ENCODE assay signal across 29 mouse cellular contexts in genomic region chr11:70469764-70470163, GRCm38 (mm10). TPM values are rescaled to one million over a fixed set of nuclear protein-coding genes. Genes with fewer than 3 reads are reported as not detected.
DNase-seq lines count a peak whose midpoint lies in the region; TF ChIP-seq lines count a peak whose summit lies in the region.
"Had no signal": no experiment of that assay in that cellular context is flagged by ENCODE, and none has a peak within 500 bp of the region (broad histone marks: within the 10 kb centered on the region; RNA-seq: fewer than 3 reads in every experiment).

No protein-coding gene starts in this region.

- no peak overlapping the region for H3K9ac ChIP-seq in heart, adult 2 months (ENCODE audit: low read depth, low read length)
- H3K9ac ChIP-seq in liver, adult 2 months (ENCODE audit: low read depth, low read length), result no peak overlapping the region
- H3K9ac ChIP-seq: embryonic facial prominence, embryonic 12.5 days; forebrain, embryonic 13.5 days; forebrain, embryonic 15.5 days; forebrain, postnatal 0 days had no signal

- TF ChIP-seq EP300 in heart, adult 2 months (IDR thresholded peaks at IDR 0.05; ENCODE audit: insufficient read depth, low read depth, low read length), result no peak

- no peak for TF ChIP-seq CTCF in heart, adult 2 months (IDR thresholded peaks at IDR 0.05)
- no peak for TF ChIP-seq CTCF in liver, adult 2 months (IDR thresholded peaks at IDR 0.05; ENCODE audit: low read depth, low read length)
- TF ChIP-seq CTCF in bone marrow macrophage, adult 2 months (IDR thresholded peaks at IDR 0.05; ENCODE audit: low read depth, low read length), result no peak
- TF ChIP-seq CTCF in small intestine, adult 2 months (IDR thresholded peaks at IDR 0.05; ENCODE audit: extremely low read depth, insufficient read length, insufficient replicate concordance, low read depth, low read length), result no peak

- H3K27me3 ChIP-seq in heart, adult 2 months (ENCODE audit: control insufficient read depth, insufficient read depth, low read length), result no peaks in the 10 kb centered on the region
- no peaks in the 10 kb centered on the region for H3K27me3 ChIP-seq in liver, adult 2 months (ENCODE audit: control insufficient read depth, insufficient read depth, low read length)
- no peaks in the 10 kb centered on the region for H3K27me3 ChIP-seq in small intestine, adult 2 months (ENCODE audit: control insufficient read depth, insufficient read depth, low read length)
- H3K27me3 ChIP-seq: CH12.LX; forebrain, embryonic 15.5 days; Patski had no signal

- intact Hi-C loops in heart, adult 2 months (cut with DNase I), result no loop called here
- intact Hi-C loops in heart, postnatal 10 days (cut with DNase I), result no loop called here

- 80% methylated on average over 3 of the region's 3 CpGs for WGBS in heart, adult 2 months
- WGBS in liver, adult 2 months, result 79% methylated on average over 3 of the region's 3 CpGs
- 84% methylated on average over 3 of the region's 3 CpGs for WGBS in small intestine, adult 2 months

- no peak for DNase-seq in heart, adult 2 months
- DNase-seq in heart, postnatal 10 days, result no peak
- DNase-seq in liver, adult 2 months (ENCODE audit: extremely low read depth, low read depth, low spot score), result no peak
- DNase-seq in liver, result no peak
- no peak for DNase-seq in cerebellum, adult 11-12 months
- no peak for DNase-seq in spleen, postnatal 10 days (ENCODE audit: low spot score in 2 of 2)
- DNase-seq: adrenal gland, adult 8-10 months; adrenal gland, postnatal 14 days; B cell, adult 2 months; cerebellum, adult 11 months; cerebellum, adult 2 months; cerebellum, adult 9-10 months; cerebellum, postnatal 10 days; cerebellum, postnatal 25 days; forebrain, postnatal 0 days had no signal

- H3K27ac ChIP-seq in heart, adult 2 months, result peak overlapping the region; percentile 81
- peak overlapping the region; percentile 44; the same call in 1 of the 2 replicates for H3K27ac ChIP-seq in liver, adult 2 months (replicated peaks; ENCODE audit: insufficient read depth, low read depth, low read length)
- peak overlapping the region; percentile 99 for H3K27ac ChIP-seq in bone marrow macrophage, adult 2 months (ENCODE audit: insufficient read depth, low read depth, low read length)
- H3K27ac ChIP-seq in small intestine, adult 2 months (ENCODE audit: insufficient read depth, low read depth, low read length), result peak overlapping the region; percentile 2; the same call in 1 of the 2 replicates
- H3K27ac ChIP-seq: embryonic facial prominence, embryonic 10.5 days; embryonic facial prominence, embryonic 12.5 days; forebrain, embryonic 13.5 days; forebrain, embryonic 15.5 days had no signal

- H3K4me1 ChIP-seq in heart, adult 2 months (ENCODE audit: control insufficient read depth, insufficient read depth, low read length), result peaks cover 6% of the 10 kb centered on the region
- H3K4me1 ChIP-seq in liver, adult 2 months (ENCODE audit: control insufficient read depth, insufficient read depth, low read length), result peaks cover 4% of the 10 kb centered on the region
- H3K4me1 ChIP-seq in bone marrow macrophage, adult 2 months (ENCODE audit: control insufficient read depth, insufficient read depth, low read length), result peaks cover 71% of the 10 kb centered on the region
- H3K4me1 ChIP-seq in small intestine, adult 2 months (ENCODE audit: control insufficient read depth, insufficient read depth, insufficient read length, low read length), result peaks cover 9% of the 10 kb centered on the region

- H3K4me3 ChIP-seq in heart, adult 2 months, result no peak overlapping the region
- no peak overlapping the region for H3K4me3 ChIP-seq in liver, adult 2 months (ENCODE audit: insufficient read depth, low read depth, low read length)
- H3K4me3 ChIP-seq in bone marrow macrophage, adult 2 months (ENCODE audit: insufficient read depth, low read length), result no peak overlapping the region
- no peak overlapping the region for H3K4me3 ChIP-seq in small intestine, adult 2 months (ENCODE audit: low read depth, low read length)
- H3K4me3 ChIP-seq: embryonic facial prominence, embryonic 10.5 days; embryonic facial prominence, embryonic 12.5 days; forebrain, embryonic 13.5 days; forebrain, embryonic 15.5 days had no signal

- no peaks in the 10 kb centered on the region for H3K79me2 ChIP-seq in heart, adult 2 months (replicated peaks; ENCODE audit: control insufficient read depth, insufficient read depth, low read length)
- no peaks in the 10 kb centered on the region for H3K79me2 ChIP-seq in liver, adult 2 months (ENCODE audit: control insufficient read depth, insufficient read depth, low read length)

- H3K36me3 ChIP-seq in heart, adult 2 months (ENCODE audit: control insufficient read depth, insufficient read depth, low read length), result peaks cover 3% of the 10 kb centered on the region
- no peaks in the 10 kb centered on the region for H3K36me3 ChIP-seq in liver, adult 2 months (ENCODE audit: control insufficient read depth, insufficient read depth, low read length)
- no peaks in the 10 kb centered on the region for H3K36me3 ChIP-seq in small intestine, adult 2 months (ENCODE audit: control insufficient read depth, insufficient read depth, low read length)
- H3K36me3 ChIP-seq: embryonic facial prominence, embryonic 10.5 days; embryonic facial prominence, embryonic 12.5 days; forebrain, embryonic 15.5 days; G1E had no signal

- TF ChIP-seq POLR2A in heart, adult 2 months (IDR thresholded peaks at IDR 0.05; ENCODE audit: insufficient read depth, low read depth, low read length), result no peak
- TF ChIP-seq POLR2A in liver, adult 2 months (IDR thresholded peaks at IDR 0.05; ENCODE audit: extremely low read depth, insufficient read depth, low read length), result no peak
- TF ChIP-seq POLR2A in bone marrow macrophage, adult 2 months (IDR thresholded peaks at IDR 0.05; ENCODE audit: borderline replicate concordance, low read depth, low read length), result no peak
- no peak for TF ChIP-seq POLR2A in small intestine, adult 2 months (IDR thresholded peaks at IDR 0.05; ENCODE audit: low read depth, low read length)

RNA-seq across cellular contexts. Expression of gene Cxcl16, which starts 10.0 kb away (rescaled TPM):
- total RNA-seq in heart, adult 2 months (2021), result 1 to 10 TPM; 7.9 to 8.8 TPM
- 17.6 and 20.6 TPM in 2 replicates for polyA plus RNA-seq in heart, adult 2 months (2012; rRNA removed)
- total RNA-seq in heart, postnatal 10 days (2021), result 1 to 10 TPM; 7.2 to 7.7 TPM
- 5.7 and 10.2 TPM in 2 replicates for total RNA-seq in liver, adult 2 months (2014; rRNA removed)
- polyA plus RNA-seq in liver, adult 2 months (2012; rRNA removed), result 7.2 and 10.2 TPM in 2 replicates
- 434 and 456 TPM in 2 replicates for polyA plus RNA-seq in bone marrow macrophage, adult 2 months (2012; ENCODE audit: insufficient read depth, insufficient read length, missing spikeins)
- 28.1 and 48.0 TPM in 2 replicates for polyA plus RNA-seq in small intestine, adult 2 months (2012; rRNA removed)
- total RNA-seq: G1E had no signal
- polyA plus RNA-seq: G1E had no signal

RNA-seq across cellular contexts. Expression of gene Zmynd15, which starts 10.5 kb away (rescaled TPM):
- total RNA-seq in heart, adult 2 months (2021), result 1 to 10 TPM; 1.3 to 2.9 TPM
- 3.2 and 3.8 TPM in 2 replicates for polyA plus RNA-seq in heart, adult 2 months (2012; rRNA removed)
- total RNA-seq in heart, postnatal 10 days (2021), result 1 to 10 TPM; 1.4 to 2.1 TPM
- total RNA-seq in liver, adult 2 months (2014; rRNA removed), result 0.74 and 1.5 TPM in 2 replicates
- 2.1 and 4.4 TPM in 2 replicates for polyA plus RNA-seq in liver, adult 2 months (2012; rRNA removed)
- polyA plus RNA-seq in bone marrow macrophage, adult 2 months (2012; ENCODE audit: insufficient read depth, insufficient read length, missing spikeins), result 21.7 and 23.7 TPM in 2 replicates
- 2.5 and 7.1 TPM in 2 replicates for polyA plus RNA-seq in small intestine, adult 2 months (2012; rRNA removed)
- polyA plus RNA-seq: activated CD4-positive, CD25-positive, alpha-beta regulatory T cell, adult 4 months; CD4-positive, CD25-positive, alpha-beta regulatory T cell, adult 4 months; G1E had no signal

RNA-seq across cellular contexts. Expression of gene Med11, which starts 18.0 kb away (rescaled TPM):
- total RNA-seq in heart, adult 2 months (2021), result 1 to 10 TPM; 6.6 to 6.7 TPM
- 7.8 and 9.7 TPM in 2 replicates for polyA plus RNA-seq in heart, adult 2 months (2012; rRNA removed)
- total RNA-seq in heart, postnatal 10 days (2021), result 10 to 100 TPM in 1 of 2 experiments, 1 to 10 TPM in 1; 8.2 to 13.4 TPM
- total RNA-seq in liver, adult 2 months (2014; rRNA removed), result 11.2 and 13.3 TPM in 2 replicates
- polyA plus RNA-seq in liver, adult 2 months (2012; rRNA removed), result 9.4 and 10.4 TPM in 2 replicates
- 40.5 and 41.6 TPM in 2 replicates for polyA plus RNA-seq in bone marrow macrophage, adult 2 months (2012; ENCODE audit: insufficient read depth, insufficient read length, missing spikeins)
- 16.4 and 24.1 TPM in 2 replicates for polyA plus RNA-seq in small intestine, adult 2 months (2012; rRNA removed)

RNA-seq across cellular contexts. Expression of gene Tm4sf5, which starts 35.3 kb away (rescaled TPM):
- 1 to 10 TPM; 1.2 to 1.3 TPM for total RNA-seq in heart, adult 2 months (2021)
- polyA plus RNA-seq in heart, adult 2 months (2012; rRNA removed), result 1.5 and 2.1 TPM in 2 replicates
- 1 to 10 TPM in 1 of 2 experiments, under 1 TPM in 1; 0.89 to 1.4 TPM for total RNA-seq in heart, postnatal 10 days (2021)
- total RNA-seq in liver, adult 2 months (2014; rRNA removed), result not detected in 2 replicates
- polyA plus RNA-seq in liver, adult 2 months (2012; rRNA removed), result not detected in 2 replicates
- polyA plus RNA-seq in bone marrow macrophage, adult 2 months (2012; ENCODE audit: insufficient read depth, insufficient read length, missing spikeins), result 4.3 TPM in 2 replicates
- 331 and 587 TPM in 2 replicates for polyA plus RNA-seq in small intestine, adult 2 months (2012; rRNA removed)
- total RNA-seq: adrenal gland, adult 18-20 months; adrenal gland, adult 8-10 months; adrenal gland, postnatal 14 days; G1E had no signal
- polyA plus RNA-seq: embryonic facial prominence, embryonic 14.5 days; forebrain, embryonic 11.5 days; G1E had no signal

RNA-seq across cellular contexts. Expression of gene Arrb2, which starts 37.3 kb away (rescaled TPM):
- total RNA-seq in heart, adult 2 months (2021), result 10 to 100 TPM; 10.2 to 10.8 TPM
- 23.6 and 27.6 TPM in 2 replicates for polyA plus RNA-seq in heart, adult 2 months (2012; rRNA removed)
- 10 to 100 TPM; 13.0 to 15.1 TPM for total RNA-seq in heart, postnatal 10 days (2021)
- 9.5 and 11.5 TPM in 2 replicates for total RNA-seq in liver, adult 2 months (2014; rRNA removed)
- polyA plus RNA-seq in liver, adult 2 months (2012; rRNA removed), result 14.7 and 22.2 TPM in 2 replicates
- 520 and 549 TPM in 2 replicates for polyA plus RNA-seq in bone marrow macrophage, adult 2 months (2012; ENCODE audit: insufficient read depth, insufficient read length, missing spikeins)
- polyA plus RNA-seq in small intestine, adult 2 months (2012; rRNA removed), result 15.3 and 23.2 TPM in 2 replicates

Comparison
In these comparisons a context has a peak if more than half of its experiments do, and no peak if none do; other contexts are left out.
1. H3K27ac ChIP-seq: peak in every context shown above with its lines; median percentile 99 in bone marrow macrophage, adult 2 months; 81 in heart, adult 2 months; 44 in liver, adult 2 months; 2 in small intestine, adult 2 months.